15 mouse cellular contexts compared by ENCODE assay signal in the genomic region with DNA sequence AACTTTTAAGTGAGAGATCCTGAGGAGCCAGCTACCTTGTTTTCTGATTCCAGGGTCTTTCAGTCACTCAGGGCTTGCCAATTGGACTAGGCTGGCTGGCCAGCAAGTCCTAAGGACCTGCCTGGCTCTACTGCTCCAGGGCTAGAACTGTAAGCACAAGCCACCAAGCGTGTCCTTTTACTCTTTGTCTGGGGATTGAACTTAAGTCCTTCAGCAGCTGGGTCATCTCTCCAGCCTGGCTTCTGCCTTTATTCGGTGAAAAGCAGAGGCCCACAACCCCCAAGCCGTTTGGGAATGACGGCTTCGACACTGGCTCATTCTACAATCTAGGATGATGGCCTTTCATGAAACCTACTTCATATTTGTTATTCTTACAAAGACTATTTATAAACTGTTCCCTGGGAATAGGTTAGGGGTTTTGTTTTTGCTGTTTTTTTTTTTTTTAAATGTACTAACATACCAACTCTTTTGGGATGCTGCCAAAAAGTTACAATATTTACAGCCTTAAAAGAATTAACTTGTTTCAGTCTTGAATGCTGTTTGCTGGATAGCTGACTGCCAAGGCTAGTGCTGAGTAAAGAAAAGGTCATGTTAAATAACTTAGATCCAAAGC.
A peak's percentile ranks its signal among the peaks of the same experiment; 100 is the strongest.
DNase-seq lines count a peak whose midpoint lies in the region; ATAC-seq and TF ChIP-seq lines count a peak whose summit lies in the region.
"Had no signal": no experiment of that assay in that cellular context is flagged by ENCODE, and none has a peak within 500 bp of the region (broad histone marks: within the 10 kb centered on the region; RNA-seq: fewer than 3 reads in every experiment).

No protein-coding gene starts in this region.

- no peaks in the 10 kb centered on the region for H3K27me3 ChIP-seq in heart, embryonic 16.5 days (ENCODE audit: control insufficient read depth, insufficient read depth, low read length)
- no peaks in the 10 kb centered on the region for H3K27me3 ChIP-seq in heart, embryonic 10.5 days (ENCODE audit: insufficient read depth, poor library complexity, severe bottlenecking)
- H3K27me3 ChIP-seq: embryonic facial prominence, embryonic 13.5 days; limb, embryonic 12.5 days; midbrain, embryonic 15.5 days; neural tube, embryonic 12.5 days had no signal

- H3K27ac ChIP-seq in heart, embryonic 16.5 days (ENCODE audit: low read length) = peak overlapping the region; percentile 92
- no peak overlapping the region for H3K27ac ChIP-seq in heart, embryonic 10.5 days
- H3K27ac ChIP-seq in left cerebral cortex, adult 2 months = peak overlapping the region; percentile 10; the same call in 1 of the 2 replicates
- peak overlapping the region; percentile 46 for H3K27ac ChIP-seq in brown adipose tissue, adult 24 weeks (replicated peaks; ENCODE audit: low read depth, low read length)
- H3K27ac ChIP-seq: embryonic facial prominence, embryonic 13.5 days; limb, embryonic 12.5 days; midbrain, embryonic 15.5 days; neural tube, embryonic 12.5 days had no signal

- TF ChIP-seq CTCF in left cerebral cortex, adult 2 months (IDR thresholded peaks at IDR 0.05) = no peak

- H3K4me3 ChIP-seq in heart, embryonic 16.5 days (ENCODE audit: low read length) = no peak overlapping the region
- no peak overlapping the region for H3K4me3 ChIP-seq in heart, embryonic 10.5 days
- H3K4me3 ChIP-seq in left cerebral cortex, adult 2 months = no peak overlapping the region
- no peak overlapping the region for H3K4me3 ChIP-seq in brown adipose tissue, adult 24 weeks (ENCODE audit: insufficient read depth, low read depth, low read length)
- H3K4me3 ChIP-seq: embryonic facial prominence, embryonic 13.5 days; limb, embryonic 12.5 days; midbrain, embryonic 15.5 days; neural tube, embryonic 12.5 days had no signal

- H3K36me3 ChIP-seq in heart, embryonic 16.5 days (ENCODE audit: control insufficient read depth, insufficient read depth) = peaks cover 23% of the 10 kb centered on the region
- H3K36me3 ChIP-seq in heart, embryonic 10.5 days = peaks cover 29% of the 10 kb centered on the region; the same call in 1 of the 2 replicates
- H3K36me3 ChIP-seq: embryonic facial prominence, embryonic 13.5 days; midbrain, embryonic 15.5 days had no signal

- 48% methylated on average over 5 of the region's 5 CpGs for WGBS in heart, embryonic 16.5 days
- WGBS in heart, embryonic 10.5 days = 87% methylated on average over 5 of the region's 5 CpGs

- intact Hi-C loops in left cerebral cortex, adult 2 months (cut with DNase I) = loop anchor here (10.0 kb wide), 1 partner anchor 1362 kb away; no protein-coding TSS in a partner anchor
- intact Hi-C loops in left cerebral cortex, postnatal 10 days (cut with DNase I) = loop anchor here (5.0 kb wide), 1 partner anchor 166 kb away; the partner anchor contains the start of gene Sorbs1

- no peak for DNase-seq in heart, embryonic 10.5 days (ENCODE audit: low spot score)
- DNase-seq in left cerebral cortex, adult 2 months (ENCODE audit: extremely low spot score in 1 of 2, low spot score in 2 of 2) = no peak
- no peak for DNase-seq in left cerebral cortex, postnatal 10 days (ENCODE audit: extremely low spot score in 1 of 2, low spot score in 2 of 2)
- peak; percentile 33 for DNase-seq in kidney, postnatal 14 days
- DNase-seq in cerebellum, postnatal 10 days = no peak
- DNase-seq: gastrocnemius, postnatal 25 days had no signal

- H3K4me2 ChIP-seq in heart, embryonic 16.5 days (ENCODE audit: low read depth, low read length) = no peak overlapping the region
- H3K4me2 ChIP-seq: embryonic facial prominence, embryonic 13.5 days; limb, embryonic 12.5 days; midbrain, embryonic 15.5 days; neural tube, embryonic 12.5 days had no signal

- peaks cover 30% of the 10 kb centered on the region for H3K4me1 ChIP-seq in heart, embryonic 16.5 days (ENCODE audit: control insufficient read depth, insufficient read depth, low read length)
- peaks cover 2% of the 10 kb centered on the region; the same call in 1 of the 2 replicates for H3K4me1 ChIP-seq in heart, embryonic 10.5 days
- H3K4me1 ChIP-seq in brown adipose tissue, adult 24 weeks (ENCODE audit: control insufficient read depth, insufficient read depth, insufficient read length, low read length) = peaks cover 3% of the 10 kb centered on the region; the same call in 1 of the 2 replicates
- H3K4me1 ChIP-seq: limb, embryonic 12.5 days had no signal

- peak overlapping the region; percentile 51 for H3K9ac ChIP-seq in heart, embryonic 16.5 days (ENCODE audit: low read length)
- H3K9ac ChIP-seq: embryonic facial prominence, embryonic 13.5 days; limb, embryonic 12.5 days; midbrain, embryonic 15.5 days; neural tube, embryonic 12.5 days had no signal

- H3K9me3 ChIP-seq in heart, embryonic 16.5 days (replicated peaks; ENCODE audit: control insufficient read depth, low read length) = no peaks in the 10 kb centered on the region
- no peaks in the 10 kb centered on the region for H3K9me3 ChIP-seq in heart, embryonic 10.5 days
- H3K9me3 ChIP-seq: embryonic facial prominence, embryonic 13.5 days; limb, embryonic 12.5 days; midbrain, embryonic 15.5 days; neural tube, embryonic 12.5 days had no signal

- ATAC-seq in heart, embryonic 16.5 days (replicated peaks; ENCODE audit: extremely low read depth, insufficient read depth, low FRiP score) = no peak
- no peak for ATAC-seq in megakaryocyte progenitor cell, adult 5-6 weeks (replicated peaks; ENCODE audit: poor library complexity)
- ATAC-seq: forebrain, embryonic 16.5 days; hindbrain, embryonic 16.5 days; midbrain, embryonic 15.5 days had no signal
